Mouse (Mus musculus) stomach, embryonic 14.5 days (tissue): ENCODE measurements around the gene Cyp4v3. TPM values are rescaled to one million over a fixed set of nuclear protein-coding genes. Genes with fewer than 3 reads are reported as not detected.
A peak's percentile ranks its signal among the peaks of the same experiment; 100 is the strongest.

Experiments used
- ATAC-seq: fragments of 200-750 bp; cut with Nextera tagmentation; 2 replicates; pipeline ENCODE4 v1.8.0; 2017; ENCODE audit warnings: low read depth, moderate TSS enrichment; ENCODE audit not compliant: insufficient number of reproducible peaks, insufficient read depth, low FRiP score
- H3K27ac ChIP-seq: fragments of 300-500 bp; sonication (generic); 2 replicates; pipeline ENCODE4 v1.5.1; 2014; ENCODE audit warnings: mild to moderate bottlenecking, low read length, moderate library complexity, mixed read lengths
- H3K27me3 ChIP-seq: fragments of 300-500 bp; sonication (generic); 2 replicates; pipeline ENCODE4 v1.6.1; 2014; ENCODE audit warnings: low read length, control low read depth, mixed read lengths; ENCODE audit not compliant: control insufficient read depth, insufficient read depth
- H3K36me3 ChIP-seq: fragments of 300-500 bp; sonication (generic); 2 replicates; pipeline ENCODE4 v1.6.1; 2014; ENCODE audit warnings: mild to moderate bottlenecking, control low read depth, low read length, moderate library complexity, mixed read lengths; ENCODE audit not compliant: control insufficient read depth, insufficient read depth
- H3K4me1 ChIP-seq: fragments of 300-500 bp; sonication (generic); 2 replicates; pipeline ENCODE4 v1.6.1; 2014; ENCODE audit warnings: low read length, control low read depth, mixed read lengths; ENCODE audit not compliant: control insufficient read depth, insufficient read depth
- H3K4me2 ChIP-seq: fragments of 300-500 bp; sonication (generic); replicated peaks from 2 replicates; pipeline ENCODE4 v1.6.1; 2014; ENCODE audit warnings: low read depth, low read length, control low read depth
- H3K4me3 ChIP-seq: fragments of 300-500 bp; sonication (generic); 2 replicates; pipeline ENCODE4 v1.5.1; 2014; ENCODE audit warnings: low read depth, low read length, control low read depth
- H3K9ac ChIP-seq: fragments of 300-500 bp; sonication (generic); replicated peaks from 2 replicates; pipeline ENCODE4 v1.6.1; 2014; ENCODE audit warnings: low read depth, mild to moderate bottlenecking, control low read depth, low read length, moderate library complexity, mixed read lengths
- H3K9me3 ChIP-seq: fragments of 300-500 bp; sonication (generic); 2 replicates; pipeline ENCODE4 v1.6.1; 2016; ENCODE audit warnings: low read depth, low read length, control low read depth; ENCODE audit not compliant: control insufficient read depth
- WGBS: fragments of 180-500 bp; shearing (Covaris S2); extraction: QIAGEN DNeasy Blood & Tissue Kit; methylation state at CpG from one replicate; pipeline ENCODE4 v1.1.7; 2014; 5-methylcytosine and 5-hydroxymethylcytosine counted together
- polyA plus RNA-seq: library from polyadenylated mRNA; unstranded; fragments of >200 nt; fragmentation: Nextera tagmentation; extraction: Ambion mirVana; gene quantifications from 2 replicates; pipeline ENCODE4 v1.2.1, GENCODE M21; 2014

Cyp4v3 gene
- polyA plus RNA-seq, 1 experiment from 2014 or later: 3.3 TPM

DNA sequence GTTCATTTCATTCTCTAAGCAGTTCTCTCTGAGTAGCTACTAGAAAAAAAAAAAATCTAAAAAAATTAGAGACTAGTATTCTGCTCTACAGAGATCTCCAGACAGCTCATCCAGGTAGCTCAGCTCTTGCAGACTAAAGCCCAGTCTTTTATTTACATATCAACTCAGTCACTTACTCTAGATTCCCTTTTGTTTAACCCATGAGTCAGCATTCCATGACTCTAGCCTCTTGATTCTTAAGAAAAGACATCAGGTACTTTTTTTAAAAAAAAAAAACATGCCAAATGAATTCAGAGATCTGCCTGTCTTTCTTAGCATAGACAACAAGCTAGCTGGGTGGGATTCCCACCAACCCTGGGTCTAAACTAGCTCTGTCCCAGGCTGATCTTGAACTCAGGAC, 64.5 kb downstream of the Cyp4v3 start:
- no peaks in the 10 kb centered on the region for H3K36me3 ChIP-seq
- H3K9ac ChIP-seq: no peak overlapping the region
- no peak overlapping the region for H3K4me2 ChIP-seq
- H3K4me3 ChIP-seq: no peak overlapping the region
- ATAC-seq: no peak
- H3K4me1 ChIP-seq: no peaks in the 10 kb centered on the region; the same call in 1 of the 2 replicates
- no peak overlapping the region for H3K27ac ChIP-seq
- H3K27me3 ChIP-seq: no peaks in the 10 kb centered on the region
- no peaks in the 10 kb centered on the region for H3K9me3 ChIP-seq

DNA sequence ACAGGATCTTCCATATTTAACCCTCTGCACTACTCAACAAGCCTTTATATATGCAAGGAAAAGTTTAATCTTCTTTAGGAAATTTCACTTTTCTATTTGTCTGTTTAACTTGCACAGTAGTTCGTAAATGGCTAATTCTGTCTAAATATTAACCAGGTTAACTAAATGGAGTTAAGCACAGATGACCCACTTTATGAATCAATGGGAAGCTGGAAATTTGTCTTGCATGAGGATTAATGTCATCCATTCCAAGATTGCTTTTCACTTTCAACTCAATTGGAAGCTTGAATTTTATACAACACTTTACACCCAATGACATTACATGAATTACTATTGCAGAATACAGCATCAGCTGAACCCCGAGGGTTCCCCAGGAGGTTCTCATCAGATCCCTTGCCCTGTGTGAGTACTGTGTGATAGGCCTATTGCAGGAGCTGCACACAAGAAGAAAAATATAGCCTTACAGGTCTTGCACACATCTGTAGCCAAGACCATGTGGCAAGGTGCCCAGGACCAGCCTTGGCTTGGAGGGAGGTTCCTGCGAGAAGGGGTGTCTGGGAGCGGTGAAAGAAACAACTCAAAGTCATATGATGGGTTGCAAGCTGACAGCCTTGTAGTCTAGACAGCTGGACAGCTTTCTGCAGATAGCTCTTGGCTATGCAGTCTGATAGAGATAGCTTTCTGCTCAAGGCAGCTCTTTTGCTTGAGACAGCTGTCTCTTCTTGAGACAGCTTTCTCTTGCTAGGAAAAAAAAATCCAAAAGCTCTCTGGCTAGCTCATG, 65.2 kb downstream of the Cyp4v3 start:
- Histone ChIP-seq H3K27ac (no peak overlapping the region; the same call in 1 of the 2 replicates), H3K9ac (no peak overlapping the region), H3K27me3 (no peaks in the 10 kb centered on the region), H3K4me1 (no peaks in the 10 kb centered on the region; the same call in 1 of the 2 replicates), H3K9me3 (no peaks in the 10 kb centered on the region), H3K4me3 (no peak overlapping the region), H3K4me2 (no peak overlapping the region), H3K36me3 (no peaks in the 10 kb centered on the region)
- ATAC-seq: peak; percentile 53; the same call in 1 of the 2 replicates
- WGBS: 69% methylated on average over 4 of the region's 4 CpGs

DNA sequence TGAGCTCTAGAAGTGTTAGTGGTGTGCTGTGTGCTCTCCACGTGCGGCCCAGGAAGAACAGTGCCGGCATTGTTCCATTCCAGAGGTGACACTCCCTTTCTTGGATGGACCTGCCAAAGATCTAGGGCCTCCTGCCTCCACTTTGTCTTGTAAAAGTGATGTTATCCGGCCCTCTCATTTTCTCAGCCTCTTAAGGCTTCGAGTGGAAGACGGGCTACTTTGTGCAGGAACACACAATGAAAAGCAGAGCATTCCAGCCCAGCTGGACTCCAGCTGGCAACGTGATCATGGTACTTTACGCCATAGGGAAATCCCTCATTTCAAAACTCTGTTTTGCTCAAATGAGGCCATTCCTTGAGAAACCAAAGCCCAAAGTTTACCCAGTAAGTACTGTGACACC, 66.0 kb downstream of the Cyp4v3 start:
- no peaks in the 10 kb centered on the region for H3K27me3 ChIP-seq
- no peaks in the 10 kb centered on the region for H3K36me3 ChIP-seq
- H3K4me2 ChIP-seq: no peak overlapping the region
- no peak overlapping the region for H3K9ac ChIP-seq
- 50% methylated on average over 8 of the region's 8 CpGs for WGBS
- no peak overlapping the region for H3K27ac ChIP-seq
- no peak overlapping the region for H3K4me3 ChIP-seq
- H3K9me3 ChIP-seq: no peaks in the 10 kb centered on the region
- ATAC-seq: peak; percentile 59; the same call in 1 of the 2 replicates
- no peaks in the 10 kb centered on the region; the same call in 1 of the 2 replicates for H3K4me1 ChIP-seq

DNA sequence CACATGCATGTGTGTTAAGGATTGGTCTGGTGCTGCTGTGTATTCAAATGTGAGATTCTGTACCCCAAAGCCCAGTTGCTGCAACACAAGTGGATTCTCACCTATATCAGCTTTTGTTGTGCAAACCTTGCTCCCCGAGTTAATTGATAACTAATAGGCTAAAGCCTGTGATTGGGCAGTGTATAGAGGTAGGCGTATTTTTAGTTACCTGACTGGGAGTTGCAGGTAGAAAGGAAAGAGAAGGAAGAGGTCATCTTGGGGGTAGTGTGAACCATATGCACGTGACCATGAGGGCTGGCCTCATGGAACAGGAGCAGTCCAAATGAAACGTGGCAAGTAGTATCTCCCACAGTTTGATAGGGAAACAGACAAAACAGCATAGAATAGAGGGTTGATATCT, 68.1 kb downstream of the Cyp4v3 start:
- H3K4me2 ChIP-seq: no peak overlapping the region
- H3K4me1 ChIP-seq: no peaks in the 10 kb centered on the region; the same call in 1 of the 2 replicates
- no peak overlapping the region for H3K4me3 ChIP-seq
- no peaks in the 10 kb centered on the region for H3K9me3 ChIP-seq
- 74% methylated on average over 4 of the region's 4 CpGs for WGBS
- H3K27ac ChIP-seq: no peak overlapping the region
- H3K36me3 ChIP-seq: no peaks in the 10 kb centered on the region
- ATAC-seq: no peak
- no peak overlapping the region for H3K9ac ChIP-seq
- no peaks in the 10 kb centered on the region for H3K27me3 ChIP-seq

DNA sequence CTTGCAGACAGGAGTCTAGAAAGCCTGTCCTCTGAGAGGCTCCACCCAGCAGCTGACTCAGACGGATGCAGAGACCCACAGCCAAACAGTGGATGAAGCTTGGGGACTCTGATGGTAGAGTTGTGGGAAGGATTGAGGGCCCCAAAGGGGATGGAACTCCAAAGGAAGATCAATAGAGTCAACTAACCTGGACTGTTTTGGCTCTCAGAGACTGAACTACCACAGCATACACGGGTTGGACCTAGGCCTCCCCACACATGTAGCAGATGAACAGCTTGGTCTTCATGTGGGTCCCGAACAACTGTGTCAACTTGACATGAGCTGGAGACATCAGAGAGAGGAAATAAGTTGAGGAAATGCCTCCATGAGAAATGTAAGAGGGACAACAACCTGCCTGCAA, 70.2 kb downstream of the Cyp4v3 start:
- WGBS: 85% methylated on average over 3 of the region's 3 CpGs
- H3K9ac ChIP-seq: no peak overlapping the region

DNA sequence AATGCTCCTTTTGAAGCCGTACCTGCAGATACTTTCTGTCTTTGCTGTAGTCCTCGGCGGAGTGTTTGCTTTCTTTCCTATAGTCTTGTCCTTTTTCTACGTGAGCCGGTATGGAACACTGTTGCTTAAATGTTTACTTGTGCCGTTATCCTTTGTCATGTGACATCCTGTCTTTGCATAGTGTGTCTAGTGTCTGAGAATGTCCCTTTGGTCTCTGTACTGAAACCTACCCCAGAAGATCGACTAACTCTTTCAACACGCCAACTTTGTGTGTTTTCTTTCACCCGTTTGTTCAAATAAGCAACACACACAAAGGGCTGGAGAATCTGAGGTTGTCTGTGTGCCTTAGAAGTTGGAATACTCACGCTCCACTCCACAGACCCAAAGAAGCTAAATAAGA, 71.1 kb downstream of the Cyp4v3 start, which contains the start of gene F11:
TSS of gene F11 (minus strand) at position 112 of the 400 bp plus-strand sequence.
- H3K4me2 ChIP-seq: no peak within 1 kb of the TSS
- H3K4me1 ChIP-seq: no peaks in the 10 kb centered on the region
- no peak within 1 kb of the TSS for H3K9ac ChIP-seq
- no peaks in the 10 kb centered on the region for H3K27me3 ChIP-seq
- no peaks in the 10 kb centered on the region for H3K9me3 ChIP-seq
- no peak for ATAC-seq
- WGBS: 68% methylated on average over 10 of the region's 10 CpGs
- H3K4me3 ChIP-seq: no peak within 1 kb of the TSS
- no peaks in the 10 kb centered on the region for H3K36me3 ChIP-seq
- no peak within 1 kb of the TSS for H3K27ac ChIP-seq

More for the DNA sequence above, 70.2 kb downstream of the Cyp4v3 start:
- H3K36me3 ChIP-seq: no peaks in the 10 kb centered on the region
- no peaks in the 10 kb centered on the region for H3K9me3 ChIP-seq
- ATAC-seq: no peak
- H3K4me3 ChIP-seq: no peak overlapping the region
- no peaks in the 10 kb centered on the region for H3K27me3 ChIP-seq
- H3K4me1 ChIP-seq: no peaks in the 10 kb centered on the region; the same call in 1 of the 2 replicates
- H3K4me2 ChIP-seq: no peak overlapping the region
- H3K27ac ChIP-seq: no peak overlapping the region

DNA sequence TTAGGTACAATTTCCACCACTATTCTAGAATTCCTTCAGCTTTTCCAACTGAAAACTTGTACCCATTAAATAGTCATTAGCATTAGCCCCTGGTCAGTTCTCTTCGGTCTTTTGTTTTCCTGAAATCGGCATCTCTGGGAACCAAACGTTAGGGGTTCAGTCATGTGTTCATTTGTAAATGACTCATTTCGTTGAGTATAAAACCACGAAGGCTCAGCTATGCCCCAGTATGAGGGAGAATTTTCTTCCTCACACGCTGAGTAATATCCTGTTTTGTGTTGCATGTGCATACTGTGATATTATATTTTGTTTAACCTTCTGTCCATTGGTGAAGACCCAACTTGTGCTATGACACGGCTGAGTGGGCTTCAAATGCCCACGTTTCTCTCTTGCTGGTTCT, 74.6 kb downstream of the Cyp4v3 start:
- 81% methylated on average over 8 of the region's 8 CpGs for WGBS

DNA sequence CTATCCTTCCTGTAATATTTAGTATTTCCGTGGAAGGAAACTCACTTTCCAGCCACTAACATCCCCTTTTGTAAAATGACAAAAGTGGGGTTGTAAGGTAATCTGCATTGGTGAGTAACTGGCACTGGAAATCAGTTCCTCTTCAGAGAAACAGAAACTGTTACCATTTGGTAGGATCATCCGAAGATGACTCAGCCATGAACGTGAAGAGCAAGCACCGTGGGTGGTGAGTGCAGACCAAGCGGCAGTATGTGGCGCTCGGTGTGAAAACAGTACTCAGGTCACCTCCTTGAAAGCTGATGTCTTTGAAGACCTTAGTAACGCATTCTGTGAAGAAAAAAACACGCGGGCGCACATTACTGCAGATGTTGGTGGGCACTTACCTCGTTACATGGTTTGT, 78.0 kb downstream of the Cyp4v3 start:
- 83% methylated on average over 12 of the region's 12 CpGs for WGBS

More for the DNA sequence above, 74.6 kb downstream of the Cyp4v3 start:
- no peak for ATAC-seq
- no peaks in the 10 kb centered on the region for H3K27me3 ChIP-seq
- no peak overlapping the region for H3K27ac ChIP-seq
- no peaks in the 10 kb centered on the region for H3K36me3 ChIP-seq
- no peak overlapping the region for H3K4me2 ChIP-seq
- H3K9me3 ChIP-seq: no peaks in the 10 kb centered on the region
- H3K4me3 ChIP-seq: no peak overlapping the region
- H3K9ac ChIP-seq: no peak overlapping the region
- no peaks in the 10 kb centered on the region for H3K4me1 ChIP-seq

More for the DNA sequence above, 78.0 kb downstream of the Cyp4v3 start:
- H3K9ac ChIP-seq: no peak overlapping the region
- H3K4me3 ChIP-seq: no peak overlapping the region
- no peaks in the 10 kb centered on the region for H3K9me3 ChIP-seq
- no peak overlapping the region for H3K4me2 ChIP-seq
- H3K4me1 ChIP-seq: no peaks in the 10 kb centered on the region
- ATAC-seq: no peak
- H3K27ac ChIP-seq: no peak overlapping the region
- no peaks in the 10 kb centered on the region for H3K36me3 ChIP-seq
- no peaks in the 10 kb centered on the region for H3K27me3 ChIP-seq
